Mouse (Mus musculus): ENCODE measurements around the gene Agbl5.

Agbl5 gene

DNA sequence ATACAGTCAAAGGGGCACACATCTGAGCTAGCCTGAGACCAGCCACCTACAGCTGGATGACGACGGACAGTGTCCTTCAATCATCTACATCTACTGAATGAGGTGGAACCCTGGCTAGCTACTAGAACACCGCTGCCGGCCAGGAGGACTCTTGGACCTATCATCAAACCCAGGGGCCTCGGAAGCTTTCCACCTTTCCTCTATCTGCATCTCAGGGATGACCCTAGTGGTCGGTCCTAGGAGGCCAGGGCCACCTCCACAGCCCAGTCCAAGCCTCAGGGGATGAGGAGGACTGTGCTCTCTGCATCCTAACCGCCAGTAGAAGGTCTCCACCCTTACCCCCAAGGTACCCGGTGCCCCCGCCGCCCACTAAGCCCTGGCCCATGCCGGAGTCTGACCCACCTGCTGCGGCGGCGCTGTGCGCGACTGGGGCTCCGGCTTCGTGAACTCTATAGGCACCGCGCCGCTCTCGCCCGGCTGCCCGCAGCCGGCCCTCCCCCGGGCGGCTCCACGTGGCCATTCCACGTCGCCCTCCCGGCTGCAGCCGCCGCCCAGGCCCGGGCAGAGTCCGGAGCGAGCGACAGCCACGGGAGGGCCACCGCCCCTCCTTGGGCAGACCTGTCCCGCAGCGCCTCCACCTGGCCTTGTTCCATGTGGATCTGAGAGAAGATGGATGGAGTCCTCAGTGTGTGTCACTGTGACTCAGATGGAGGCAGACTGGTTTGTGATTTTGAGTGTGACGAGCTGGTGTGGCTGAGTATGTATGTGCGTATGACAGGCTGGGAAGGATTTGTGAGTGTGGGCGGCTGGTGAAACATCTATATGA is 56.7 kb downstream of the Agbl5 start, which contains the start of gene Cgref1:
Gene Cgref1, minus strand, starts transcription at position 636 of the 826 bp plus-strand sequence.
- H3K36me3 ChIP-seq (ENCODE audit: control insufficient read depth, insufficient read depth, low read length, poor library complexity, severe bottlenecking) = no peaks in the 10 kb centered on the region
- no peaks in the 10 kb centered on the region for H3K27me3 ChIP-seq (ENCODE audit: control insufficient read depth, insufficient read depth, low read length, poor library complexity, severe bottlenecking)
- peak; percentile 29 for DNase-seq (ENCODE audit: low read depth, low spot score)

DNA sequence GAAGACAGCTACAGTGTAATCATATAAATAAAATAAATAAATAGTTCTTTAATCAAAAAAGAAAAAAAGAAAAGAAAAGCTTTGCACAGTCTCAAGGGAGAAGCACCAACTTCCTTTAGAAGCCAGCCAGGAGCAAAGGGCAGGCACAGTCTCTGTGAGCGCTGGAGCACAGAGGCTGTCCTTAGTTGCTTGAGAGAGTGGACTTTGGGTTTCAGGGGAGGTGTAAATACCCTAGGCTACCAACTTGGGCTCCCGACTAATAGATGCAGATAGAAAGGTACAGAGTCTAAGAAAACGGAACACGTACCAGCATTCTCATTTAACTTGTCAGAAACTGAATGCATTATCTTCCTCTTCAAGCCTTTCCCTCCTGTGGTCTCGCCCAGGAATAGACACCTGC is 60.1 kb downstream of the Agbl5 start:
- Histone ChIP-seq H3K36me3 (ENCODE audit: control insufficient read depth, insufficient read depth, low read length, poor library complexity, severe bottlenecking) (0 out of 2 replicates have a peak, but pooled peaks cover 2% of the 10 kb centered on the region), H3K27me3 (ENCODE audit: control insufficient read depth, insufficient read depth, low read length, poor library complexity, severe bottlenecking) (no peaks in the 10 kb centered on the region)
- DNase-seq (ENCODE audit: low read depth, low spot score) = no peak

DNA sequence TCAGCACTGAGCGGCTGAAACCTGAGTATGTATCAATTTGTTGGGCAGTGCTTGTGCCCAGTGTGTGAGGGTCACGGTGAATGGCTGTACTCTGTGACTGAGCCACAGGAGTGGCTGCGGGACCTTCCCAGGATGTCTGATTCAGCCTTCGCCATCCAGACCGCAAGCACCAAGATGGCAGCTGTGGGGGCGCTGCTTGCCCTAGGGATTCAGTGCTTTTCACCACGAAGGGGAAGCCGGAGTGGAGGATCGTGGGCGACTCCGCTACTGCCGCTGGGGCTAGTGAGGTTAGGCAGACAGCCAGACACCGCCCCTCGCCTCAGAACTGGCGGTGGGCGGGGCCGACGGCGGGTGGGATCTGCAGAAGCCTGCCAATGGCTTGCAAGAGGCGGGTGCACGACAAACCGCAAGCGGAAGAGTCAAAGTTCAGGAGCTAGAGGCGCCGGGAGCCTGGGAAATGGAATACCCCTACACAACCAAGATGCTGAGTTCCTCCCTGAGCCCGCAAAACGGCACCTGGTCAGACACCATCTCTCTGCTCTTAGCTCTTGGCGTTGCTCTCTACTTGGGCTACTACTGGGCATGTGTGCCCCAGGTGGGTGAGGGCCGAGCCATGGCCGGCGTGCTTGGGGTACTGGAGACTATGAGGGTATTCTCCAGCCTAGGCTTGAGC is 61.3 kb downstream of the Agbl5 start:
- no peaks in the 10 kb centered on the region for H3K27me3 ChIP-seq (ENCODE audit: control insufficient read depth, insufficient read depth, low read length, poor library complexity, severe bottlenecking)
- H3K36me3 ChIP-seq (ENCODE audit: control insufficient read depth, insufficient read depth, low read length, poor library complexity, severe bottlenecking) = peaks cover 11% of the 10 kb centered on the region; the same call in 1 of the 2 replicates
- DNase-seq (ENCODE audit: low read depth, low spot score) = peak; percentile 87

DNA sequence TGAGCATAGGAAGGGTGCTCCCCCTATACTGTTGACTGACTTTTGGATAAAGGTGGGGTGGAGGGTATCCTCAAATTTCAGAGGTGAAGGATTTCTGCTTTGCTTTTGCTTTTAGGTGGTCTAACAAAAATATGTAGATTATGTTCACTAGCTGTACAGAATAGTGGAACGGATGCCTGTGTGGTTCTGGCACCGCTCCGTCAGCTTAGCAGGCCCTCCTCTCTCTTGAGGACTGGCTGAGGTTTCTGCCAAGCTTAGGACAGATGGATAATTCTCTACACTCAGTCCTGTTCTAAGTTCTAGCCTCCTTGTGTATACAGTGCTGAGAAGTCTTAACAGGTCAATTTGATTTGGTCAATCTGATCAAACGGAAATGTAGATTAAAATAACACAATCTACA is 62.0 kb downstream of the Agbl5 start:
- DNase-seq (ENCODE audit: low read depth, low spot score) = no peak
- no peaks in the 10 kb centered on the region for H3K27me3 ChIP-seq (ENCODE audit: control insufficient read depth, insufficient read depth, low read length, poor library complexity, severe bottlenecking)

DNA sequence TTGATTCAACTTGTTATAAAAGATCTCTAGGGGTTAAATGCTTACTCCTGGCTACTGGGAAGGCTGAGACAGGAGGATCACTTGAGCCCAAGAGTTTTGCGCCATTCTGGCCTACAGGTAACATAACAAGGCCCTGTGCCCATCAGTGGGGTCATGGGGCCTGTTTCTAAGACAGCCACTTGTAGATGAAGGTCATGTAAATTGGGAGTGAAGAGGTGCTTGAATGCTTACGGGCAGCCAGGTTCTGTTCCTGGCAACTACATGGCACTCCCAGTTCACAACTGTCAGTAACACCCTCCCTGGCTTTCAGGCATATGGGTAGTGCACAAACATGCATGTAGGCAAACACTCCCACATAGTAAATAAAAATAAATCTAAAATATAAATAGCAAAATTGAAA is 62.4 kb downstream of the Agbl5 start:
- H3K27me3 ChIP-seq (ENCODE audit: control insufficient read depth, insufficient read depth, low read length, poor library complexity, severe bottlenecking) = no peaks in the 10 kb centered on the region
- DNase-seq (ENCODE audit: low read depth, low spot score) = no peak

More for the DNA sequence above, 62.0 kb downstream of the Agbl5 start:
- peaks cover 11% of the 10 kb centered on the region; the same call in 1 of the 2 replicates for H3K36me3 ChIP-seq (ENCODE audit: control insufficient read depth, insufficient read depth, low read length, poor library complexity, severe bottlenecking)

DNA sequence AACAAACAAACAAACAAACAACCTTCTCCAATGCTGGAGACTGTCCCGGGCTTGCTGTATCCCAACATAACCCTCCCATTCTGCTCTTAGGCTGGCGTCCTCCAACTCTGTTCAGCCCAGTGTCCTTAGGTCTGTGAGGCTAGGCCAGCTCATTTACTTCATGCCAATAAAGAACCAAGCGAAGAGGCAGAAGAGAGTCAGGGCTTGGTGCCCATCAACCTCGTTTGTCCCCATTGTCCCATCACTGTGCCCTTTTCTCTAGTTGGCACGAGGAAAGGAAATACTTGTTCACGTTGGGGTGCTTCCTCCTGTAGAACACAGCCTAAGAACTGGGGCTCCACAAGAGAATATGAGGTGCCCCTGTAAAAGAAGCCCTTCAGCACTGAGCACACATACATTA is 63.2 kb downstream of the Agbl5 start:
- no peak for DNase-seq (ENCODE audit: low read depth, low spot score)
- Histone ChIP-seq H3K36me3 (ENCODE audit: control insufficient read depth, insufficient read depth, low read length, poor library complexity, severe bottlenecking) (peaks cover 11% of the 10 kb centered on the region; the same call in 1 of the 2 replicates), H3K27me3 (ENCODE audit: control insufficient read depth, insufficient read depth, low read length, poor library complexity, severe bottlenecking) (no peaks in the 10 kb centered on the region)

More for the DNA sequence above, 62.4 kb downstream of the Agbl5 start:
- peaks cover 11% of the 10 kb centered on the region; the same call in 1 of the 2 replicates for H3K36me3 ChIP-seq (ENCODE audit: control insufficient read depth, insufficient read depth, low read length, poor library complexity, severe bottlenecking)

DNA sequence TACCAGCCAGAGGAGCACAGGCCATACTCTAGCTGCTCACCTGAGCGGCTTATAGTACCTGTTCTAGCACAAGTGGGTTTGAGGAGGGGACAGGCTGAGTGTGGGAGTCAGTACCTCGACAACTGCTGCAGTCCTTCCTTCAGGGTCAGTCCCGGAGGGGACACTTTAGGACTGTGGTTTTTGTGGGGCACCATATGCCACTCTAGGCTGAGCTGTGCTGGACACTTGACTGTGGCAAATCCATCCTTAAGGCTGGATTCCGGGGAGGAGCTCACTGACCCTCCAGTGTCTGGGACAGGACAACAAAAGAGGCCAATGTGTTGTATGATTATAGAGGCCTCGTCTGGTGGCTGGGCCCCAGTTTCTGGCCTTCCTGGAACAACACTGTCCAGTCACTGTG is 64.1 kb downstream of the Agbl5 start:
- Histone ChIP-seq H3K36me3 (ENCODE audit: control insufficient read depth, insufficient read depth, low read length, poor library complexity, severe bottlenecking) (peaks cover 11% of the 10 kb centered on the region; the same call in 1 of the 2 replicates), H3K27me3 (ENCODE audit: control insufficient read depth, insufficient read depth, low read length, poor library complexity, severe bottlenecking) (no peaks in the 10 kb centered on the region)
- DNase-seq (ENCODE audit: low read depth, low spot score) = no peak

DNA sequence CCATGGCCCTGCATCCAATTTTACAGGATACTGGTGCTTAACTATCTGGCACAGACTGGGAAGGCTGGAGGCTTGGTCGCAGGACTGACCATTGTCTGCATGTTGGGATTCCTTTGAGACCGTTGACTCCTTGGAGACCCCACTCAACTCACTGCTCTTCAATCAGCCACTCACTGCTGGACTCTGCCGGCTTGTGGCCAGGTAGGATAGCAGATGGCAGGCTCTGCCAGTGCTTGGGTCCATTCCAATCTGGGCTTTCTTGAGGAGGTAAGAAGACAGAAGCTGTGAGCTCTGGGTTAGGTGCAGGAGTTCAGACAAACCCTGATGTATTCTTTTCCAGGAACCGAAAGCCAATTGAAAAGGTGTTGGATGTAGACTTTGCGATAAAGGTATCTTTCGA is 65.6 kb downstream of the Agbl5 start:
- no peaks in the 10 kb centered on the region for H3K27me3 ChIP-seq (ENCODE audit: control insufficient read depth, insufficient read depth, low read length, poor library complexity, severe bottlenecking)
- H3K36me3 ChIP-seq (ENCODE audit: control insufficient read depth, insufficient read depth, low read length, poor library complexity, severe bottlenecking) = peaks cover 11% of the 10 kb centered on the region; the same call in 1 of the 2 replicates
- no peak for DNase-seq (ENCODE audit: low read depth, low spot score)

DNA sequence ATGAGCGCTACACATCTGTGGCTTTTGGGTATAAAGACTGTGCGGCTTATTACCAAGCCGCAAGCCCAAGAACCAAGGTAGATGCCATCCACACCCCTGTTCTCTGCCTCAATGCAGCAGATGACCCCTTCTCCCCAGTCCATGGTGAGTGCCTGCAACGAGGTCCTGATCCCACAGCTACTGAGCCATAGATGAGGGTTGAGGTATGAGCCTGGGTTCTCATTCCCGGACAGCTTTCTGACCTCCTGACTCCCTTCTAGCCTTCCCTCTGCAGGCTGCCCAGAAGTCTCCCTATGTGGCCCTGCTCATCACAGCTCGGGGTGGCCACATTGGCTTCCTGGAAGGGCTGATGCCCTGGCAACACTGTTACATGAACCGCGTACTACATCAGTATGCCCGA is 66.1 kb downstream of the Agbl5 start:
- Histone ChIP-seq H3K36me3 (ENCODE audit: control insufficient read depth, insufficient read depth, low read length, poor library complexity, severe bottlenecking) (peaks cover 11% of the 10 kb centered on the region; the same call in 1 of the 2 replicates), H3K27me3 (ENCODE audit: control insufficient read depth, insufficient read depth, low read length, poor library complexity, severe bottlenecking) (no peaks in the 10 kb centered on the region)
- no peak for DNase-seq (ENCODE audit: low read depth, low spot score)

DNA sequence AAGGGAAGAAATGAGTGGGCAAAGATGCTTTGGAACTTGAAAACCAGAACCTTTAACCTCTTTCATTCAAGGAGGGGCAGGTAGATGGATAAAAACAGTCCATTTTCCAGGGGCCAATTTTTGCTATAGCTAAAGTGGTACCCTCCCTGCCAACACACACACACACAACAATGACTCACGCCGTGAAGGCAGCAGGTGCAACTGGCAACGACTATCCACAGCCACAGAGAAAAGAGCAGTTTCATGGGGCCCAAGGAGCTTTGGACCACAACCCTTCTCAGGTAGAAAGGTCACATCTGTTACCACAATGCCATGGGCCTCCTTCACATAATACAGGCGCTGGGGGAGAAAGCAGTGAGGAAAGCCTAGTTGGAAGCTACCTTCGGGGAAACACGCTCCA is 67.3 kb downstream of the Agbl5 start:
- no peaks in the 10 kb centered on the region for H3K27me3 ChIP-seq (ENCODE audit: control insufficient read depth, insufficient read depth, low read length, poor library complexity, severe bottlenecking)
- H3K36me3 ChIP-seq (ENCODE audit: control insufficient read depth, insufficient read depth, low read length, poor library complexity, severe bottlenecking) = peaks cover 11% of the 10 kb centered on the region; the same call in 1 of the 2 replicates
- no peak for DNase-seq (ENCODE audit: low read depth, low spot score)
